In genomic region chr3:52047537-52047936, GRCm38 (mm10) we compare ENCODE assay signal across 9 mouse cellular contexts. TPM values are rescaled to one million over a fixed set of nuclear protein-coding genes. Genes with fewer than 3 reads are reported as not detected.
DNase-seq lines count a peak whose midpoint lies in the region; ATAC-seq and TF ChIP-seq lines count a peak whose summit lies in the region.
"Had no signal": no experiment of that assay in that cellular context is flagged by ENCODE, and none has a peak within 500 bp of the region (broad histone marks: within the 10 kb centered on the region; RNA-seq: fewer than 3 reads in every experiment).

No protein-coding gene starts in this region.

- H3K27ac ChIP-seq in kidney, embryonic 14.5 days (ENCODE audit: low read depth, low read length) = peak overlapping the region; percentile 96
- H3K27ac ChIP-seq in embryonic facial prominence, embryonic 13.5 days = peak overlapping the region; percentile 97
- peak overlapping the region; percentile 87 for H3K27ac ChIP-seq in hindbrain, postnatal 0 days
- H3K27ac ChIP-seq in midbrain, postnatal 0 days (ENCODE audit: low read depth, low read length) = peak overlapping the region; percentile 89

- no peaks in the 10 kb centered on the region for H3K36me3 ChIP-seq in kidney, embryonic 14.5 days (ENCODE audit: control insufficient read depth, insufficient read depth, low read length)
- no peaks in the 10 kb centered on the region for H3K36me3 ChIP-seq in embryonic facial prominence, embryonic 13.5 days
- H3K36me3 ChIP-seq in hindbrain, postnatal 0 days (ENCODE audit: insufficient read depth, low read length) = no peaks in the 10 kb centered on the region
- H3K36me3 ChIP-seq in midbrain, postnatal 0 days (ENCODE audit: insufficient read depth, low read length) = no peaks in the 10 kb centered on the region
- H3K36me3 ChIP-seq: G1E had no signal

- intact Hi-C loops in gastrocnemius, postnatal 36 days (cut with DNase I) = loop anchor here (5.0 to 10.0 kb wide), 2 partner anchors 55 to 343 kb away; no protein-coding TSS in a partner anchor

- WGBS in kidney, embryonic 14.5 days = 85% methylated on average over 8 of the region's 8 CpGs
- 83% methylated on average over 8 of the region's 8 CpGs for WGBS in embryonic facial prominence, embryonic 13.5 days
- WGBS in hindbrain, postnatal 0 days = 73% methylated on average over 8 of the region's 8 CpGs
- WGBS in midbrain, postnatal 0 days = 69% methylated on average over 8 of the region's 8 CpGs

- TF ChIP-seq CTCF in hindbrain, postnatal 0 days (IDR thresholded peaks at IDR 0.05; ENCODE audit: low read depth) = no peak
- TF ChIP-seq CTCF in midbrain, postnatal 0 days (IDR thresholded peaks at IDR 0.05) = no peak

- no peak overlapping the region; the same call in 1 of the 2 replicates for H3K9ac ChIP-seq in kidney, embryonic 14.5 days (ENCODE audit: low read depth, low read length)
- peak overlapping the region; percentile 64 for H3K9ac ChIP-seq in embryonic facial prominence, embryonic 13.5 days
- H3K9ac ChIP-seq in hindbrain, postnatal 0 days (replicated peaks; ENCODE audit: low read length) = peak overlapping the region; percentile 56
- no peak overlapping the region for H3K9ac ChIP-seq in midbrain, postnatal 0 days (replicated peaks; ENCODE audit: low read length, poor library complexity, severe bottlenecking)

- no peak overlapping the region for H3K4me3 ChIP-seq in kidney, embryonic 14.5 days (ENCODE audit: low read length)
- peak overlapping the region; percentile 33; the same call in 1 of the 2 replicates for H3K4me3 ChIP-seq in embryonic facial prominence, embryonic 13.5 days
- no peak overlapping the region for H3K4me3 ChIP-seq in hindbrain, postnatal 0 days (ENCODE audit: low read length)
- H3K4me3 ChIP-seq in midbrain, postnatal 0 days (ENCODE audit: low read depth, low read length) = no peak overlapping the region

- H3K4me2 ChIP-seq in kidney, embryonic 14.5 days (replicated peaks; ENCODE audit: low read depth, low read length) = peak overlapping the region; percentile 52; the same call in 1 of the 2 replicates
- peak overlapping the region; percentile 60 for H3K4me2 ChIP-seq in embryonic facial prominence, embryonic 13.5 days
- H3K4me2 ChIP-seq in hindbrain, postnatal 0 days (ENCODE audit: low read depth, low read length) = no peak overlapping the region
- peak overlapping the region; percentile 47; the same call in 1 of the 2 replicates for H3K4me2 ChIP-seq in midbrain, postnatal 0 days (ENCODE audit: low read depth, low read length, poor library complexity, severe bottlenecking)

- H3K9me3 ChIP-seq in kidney, embryonic 14.5 days (ENCODE audit: control insufficient read depth, low read length) = no peaks in the 10 kb centered on the region
- H3K9me3 ChIP-seq in embryonic facial prominence, embryonic 13.5 days = no peaks in the 10 kb centered on the region
- H3K9me3 ChIP-seq in hindbrain, postnatal 0 days (ENCODE audit: low read length) = no peaks in the 10 kb centered on the region
- no peaks in the 10 kb centered on the region for H3K9me3 ChIP-seq in midbrain, postnatal 0 days (ENCODE audit: low read length)
- H3K9me3 ChIP-seq: G1E had no signal

- no peaks in the 10 kb centered on the region for H3K27me3 ChIP-seq in kidney, embryonic 14.5 days (ENCODE audit: control insufficient read depth, insufficient read depth, low read length)
- H3K27me3 ChIP-seq in embryonic facial prominence, embryonic 13.5 days = no peaks in the 10 kb centered on the region
- H3K27me3 ChIP-seq in hindbrain, postnatal 0 days (ENCODE audit: insufficient read depth, low read length) = no peaks in the 10 kb centered on the region
- no peaks in the 10 kb centered on the region for H3K27me3 ChIP-seq in midbrain, postnatal 0 days (ENCODE audit: insufficient read depth, low read length)

- no peak for ATAC-seq in kidney, embryonic 14.5 days (ENCODE audit: low FRiP score, low TSS enrichment)
- no peak for ATAC-seq in embryonic facial prominence, embryonic 13.5 days (ENCODE audit: insufficient number of reproducible peaks, insufficient read depth, low FRiP score, low TSS enrichment, low read depth)
- no peak for ATAC-seq in hindbrain, postnatal 0 days
- ATAC-seq in midbrain, postnatal 0 days (ENCODE audit: low FRiP score) = no peak

- no peak for DNase-seq in kidney, adult 11 months
- DNase-seq in hindbrain, postnatal 0 days (ENCODE audit: low spot score) = no peak
- DNase-seq in midbrain, postnatal 0 days (ENCODE audit: low spot score) = no peak
- DNase-seq in gastrocnemius, postnatal 36 days = no peak
- DNase-seq in embryo, embryonic 9.5 days (ENCODE audit: extremely low spot score) = no peak
- no peak for DNase-seq in layer of hippocampus, adult 9-11 months

- H3K4me1 ChIP-seq in kidney, embryonic 14.5 days (ENCODE audit: control insufficient read depth, insufficient read depth, low read length) = peaks cover 34% of the 10 kb centered on the region
- peaks cover 44% of the 10 kb centered on the region for H3K4me1 ChIP-seq in embryonic facial prominence, embryonic 13.5 days
- peaks cover 25% of the 10 kb centered on the region for H3K4me1 ChIP-seq in hindbrain, postnatal 0 days (ENCODE audit: insufficient read depth, low read length)
- H3K4me1 ChIP-seq in midbrain, postnatal 0 days (ENCODE audit: insufficient read depth, low read length) = peaks cover 19% of the 10 kb centered on the region

RNA-seq across cellular contexts. Expression of gene Maml3, which starts 57.3 kb away (rescaled TPM):
- 8.4 and 9.4 TPM in 2 replicates for polyA plus RNA-seq in kidney, embryonic 14.5 days (2014; fragmentation: Nextera tagmentation; extraction: Ambion mirVana)
- 5.8 and 6.5 TPM in 2 replicates for polyA plus RNA-seq in embryonic facial prominence, embryonic 13.5 days (2015; fragmentation: Nextera tagmentation; extraction: Ambion mirVana)
- 18.0 and 18.8 TPM in 2 replicates for total RNA-seq in hindbrain, postnatal 0 days (2014; rRNA removed)
- 4.3 and 4.8 TPM in 2 replicates for polyA plus RNA-seq in hindbrain, postnatal 0 days (2015; fragmentation: Nextera tagmentation; extraction: Ambion mirVana)
- 17.8 and 20.2 TPM in 2 replicates for total RNA-seq in midbrain, postnatal 0 days (2014; rRNA removed)
- 3.4 and 3.9 TPM in 2 replicates for polyA plus RNA-seq in midbrain, postnatal 0 days (2015; fragmentation: Nextera tagmentation; extraction: Ambion mirVana)
- total RNA-seq in gastrocnemius, postnatal 36 days (2021) = 1 to 10 TPM; 1.9 to 2.6 TPM

Comparison
In these comparisons a context has a peak if more than half of its experiments do, and no peak if none do; other contexts are left out.
1. H3K9ac ChIP-seq: peak in embryonic facial prominence, embryonic 13.5 days (single experiment) and hindbrain, postnatal 0 days (single experiment); none in kidney, embryonic 14.5 days (single experiment) and midbrain, postnatal 0 days (single experiment).
2. Peak in every context shown above with its lines, with median percentiles within 50 percentile points of each other: H3K27ac ChIP-seq.